Mouse (Mus musculus) kidney, embryonic 15.5 days (tissue): Measurements from ENCODE around the gene Atp8b2. TPM values are rescaled to one million over a fixed set of nuclear protein-coding genes. Genes with fewer than 3 reads are reported as not detected.

Source experiments
- ATAC-seq: fragments of 200-750 bp; cut with Nextera tagmentation; replicated peaks from 2 replicates; pipeline ENCODE4 v1.8.0; 2017; ENCODE audit warnings: moderate TSS enrichment; ENCODE audit not compliant: low FRiP score
- H3K27ac ChIP-seq: fragments of 300-500 bp; sonication (generic); 2 replicates; pipeline ENCODE4 v1.5.1; 2015; ENCODE audit warnings: mild to moderate bottlenecking, inconsistent platforms
- H3K27me3 ChIP-seq: fragments of 300-500 bp; sonication (generic); 2 replicates; pipeline ENCODE4 v1.6.1; 2015; ENCODE audit warnings: inconsistent platforms
- H3K36me3 ChIP-seq: fragments of 300-500 bp; sonication (generic); 2 replicates; pipeline ENCODE4 v1.6.1; 2015; ENCODE audit warnings: inconsistent platforms
- H3K4me1 ChIP-seq: fragments of 300-500 bp; sonication (generic); 2 replicates; pipeline ENCODE4 v1.6.1; 2015; ENCODE audit warnings: inconsistent platforms
- H3K4me2 ChIP-seq: fragments of 300-500 bp; sonication (generic); 2 replicates; pipeline ENCODE4 v1.6.1; 2015; ENCODE audit warnings: moderate library complexity, mild to moderate bottlenecking, inconsistent platforms
- H3K4me3 ChIP-seq: fragments of 300-500 bp; sonication (generic); replicated peaks from 2 replicates; pipeline ENCODE4 v1.5.1; 2015; ENCODE audit warnings: mild to moderate bottlenecking, inconsistent platforms
- H3K9ac ChIP-seq: fragments of 300-500 bp; sonication (generic); 2 replicates; pipeline ENCODE4 v1.6.1; 2015; ENCODE audit warnings: mild to moderate bottlenecking, inconsistent platforms
- H3K9me3 ChIP-seq: fragments of 300-500 bp; sonication (generic); replicated peaks from 2 replicates; pipeline ENCODE4 v1.6.1; 2016; ENCODE audit warnings: inconsistent platforms
- WGBS: fragments of 180-500 bp; shearing (Covaris S2); methylation state at CpG from one replicate; pipeline ENCODE4 v1.1.7; 2015; ENCODE audit warnings: mixed read lengths; 5-methylcytosine and 5-hydroxymethylcytosine counted together
- polyA plus RNA-seq: library from polyadenylated mRNA; unstranded; fragments of >200 nt; fragmentation: Nextera tagmentation; extraction: Ambion mirVana; gene quantifications from 2 replicates; pipeline ENCODE4 v1.2.1, GENCODE M21; 2015

Atp8b2 gene
- polyA plus RNA-seq, 1 experiment from 2014 or later: 13.2 TPM

GRCm38 (mm10) chr3:89976859-89977258 is 13.6 kb upstream of the Atp8b2 start:
- Histone ChIP-seq H3K4me1 (no peaks in the 10 kb centered on the region), H3K27me3 (no peaks in the 10 kb centered on the region), H3K4me3 (no peak overlapping the region), H3K36me3 (no peaks in the 10 kb centered on the region), H3K9me3 (no peaks in the 10 kb centered on the region), H3K9ac (no peak overlapping the region), H3K27ac (no peak overlapping the region), H3K4me2 (no peak overlapping the region)
- no peak for ATAC-seq

- Histone ChIP-seq H3K27ac (no peak overlapping the region), H3K9ac (no peak overlapping the region), H3K36me3 (no peaks in the 10 kb centered on the region), H3K4me2 (no peak overlapping the region), H3K4me3 (no peak overlapping the region), H3K9me3 (no peaks in the 10 kb centered on the region), H3K27me3 (no peaks in the 10 kb centered on the region), H3K4me1 (peaks cover 14% of the 10 kb centered on the region)
- WGBS: 55% methylated on average over 7 of the region's 7 CpGs
- ATAC-seq: no peak
Observed at GRCm38 (mm10) chr3:89968509-89968908, 5.2 kb upstream of the Atp8b2 start.

GRCm38 (mm10) chr3:89966946-89967345 is 3.6 kb upstream of the Atp8b2 start:
- WGBS: 72% methylated on average over 4 of the region's 4 CpGs
- no peaks in the 10 kb centered on the region for H3K36me3 ChIP-seq
- H3K27me3 ChIP-seq: no peaks in the 10 kb centered on the region
- peaks cover 22% of the 10 kb centered on the region for H3K4me1 ChIP-seq
- H3K9ac ChIP-seq: no peak overlapping the region
- ATAC-seq: no peak
- H3K9me3 ChIP-seq: no peaks in the 10 kb centered on the region
- no peak overlapping the region for H3K27ac ChIP-seq
- no peak overlapping the region for H3K4me2 ChIP-seq
- H3K4me3 ChIP-seq: no peak overlapping the region

- Histone ChIP-seq H3K36me3 (no peaks in the 10 kb centered on the region), H3K9ac (no peak overlapping the region), H3K27ac (no peak overlapping the region), H3K4me3 (no peak overlapping the region), H3K4me2 (no peak overlapping the region), H3K9me3 (no peaks in the 10 kb centered on the region), H3K4me1 (peaks cover 32% of the 10 kb centered on the region), H3K27me3 (no peaks in the 10 kb centered on the region)
- no peak for ATAC-seq
- WGBS: 77% methylated on average over 5 of the region's 5 CpGs
Observed at GRCm38 (mm10) chr3:89965972-89966371, 2.7 kb upstream of the Atp8b2 start.

- H3K4me1 ChIP-seq: peaks cover 36% of the 10 kb centered on the region
- no peak overlapping the region for H3K4me3 ChIP-seq
- no peak overlapping the region for H3K9ac ChIP-seq
- no peaks in the 10 kb centered on the region for H3K27me3 ChIP-seq
- WGBS: 94% methylated on average over 8 of the region's 8 CpGs
- no peaks in the 10 kb centered on the region for H3K36me3 ChIP-seq
- ATAC-seq: no peak
- no peak overlapping the region for H3K27ac ChIP-seq
- no peaks in the 10 kb centered on the region for H3K9me3 ChIP-seq
- no peak overlapping the region for H3K4me2 ChIP-seq
Observed at GRCm38 (mm10) chr3:89965557-89965956, 2.2 kb upstream of the Atp8b2 start.

- peaks cover 47% of the 10 kb centered on the region for H3K4me1 ChIP-seq
- H3K27me3 ChIP-seq: no peaks in the 10 kb centered on the region
- peak overlapping the region; percentile 95 for H3K4me2 ChIP-seq
- peak overlapping the region; percentile 93 for H3K9ac ChIP-seq
- H3K36me3 ChIP-seq: no peaks in the 10 kb centered on the region; the same call in 1 of the 2 replicates
- no peak for ATAC-seq
- H3K9me3 ChIP-seq: no peaks in the 10 kb centered on the region
- peak overlapping the region; percentile 99 for H3K4me3 ChIP-seq
- 30% methylated on average over 22 of the region's 22 CpGs for WGBS
- H3K27ac ChIP-seq: peak overlapping the region; percentile 94
Observed at GRCm38 (mm10) chr3:89963926-89964739, 825 bp upstream of the Atp8b2 start.

- under 1% methylated on average over 29 of the region's 30 CpGs for WGBS
Observed at GRCm38 (mm10) chr3:89962751-89963220, 522 bp downstream of the Atp8b2 start.

GRCm38 (mm10) chr3:89962059-89962750 is 1.1 kb downstream of the Atp8b2 start:
- no peaks in the 10 kb centered on the region for H3K27me3 ChIP-seq
- H3K9ac ChIP-seq: peak overlapping the region; percentile 93
- peaks cover 47% of the 10 kb centered on the region for H3K4me1 ChIP-seq
- peak overlapping the region; percentile 99 for H3K4me3 ChIP-seq
- peaks cover 18% of the 10 kb centered on the region for H3K36me3 ChIP-seq
- peak overlapping the region; percentile 95 for H3K4me2 ChIP-seq
- ATAC-seq: no peak
- H3K9me3 ChIP-seq: no peaks in the 10 kb centered on the region
- H3K27ac ChIP-seq: peak overlapping the region; percentile 94
- WGBS: 4% methylated on average over 14 of the region's 14 CpGs

More at GRCm38 (mm10) chr3:89962751-89963220, 522 bp downstream of the Atp8b2 start:
- H3K4me2 ChIP-seq: peak overlapping the region; percentile 95
- H3K9me3 ChIP-seq: no peaks in the 10 kb centered on the region
- peaks cover 12% of the 10 kb centered on the region for H3K36me3 ChIP-seq
- H3K27me3 ChIP-seq: no peaks in the 10 kb centered on the region
- H3K4me1 ChIP-seq: peaks cover 47% of the 10 kb centered on the region
- peak overlapping the region; percentile 94 for H3K27ac ChIP-seq
- ATAC-seq: peak; percentile 4; the same call in 1 of the 2 replicates
- peak overlapping the region; percentile 99 for H3K4me3 ChIP-seq
- peak overlapping the region; percentile 93 for H3K9ac ChIP-seq

- H3K27me3 ChIP-seq: no peaks in the 10 kb centered on the region
- peak overlapping the region; percentile 99 for H3K4me3 ChIP-seq
- peak overlapping the region; percentile 94 for H3K27ac ChIP-seq
- 0 out of 2 replicates have a peak overlapping the region, but pooled peaks have one; percentile 93 for H3K9ac ChIP-seq
- H3K4me2 ChIP-seq: peak overlapping the region; percentile 95
- H3K36me3 ChIP-seq: peaks cover 26% of the 10 kb centered on the region
- no peaks in the 10 kb centered on the region for H3K9me3 ChIP-seq
- WGBS: 48% methylated on average over 4 of the region's 4 CpGs
- no peak for ATAC-seq
- H3K4me1 ChIP-seq: peaks cover 47% of the 10 kb centered on the region
Observed at GRCm38 (mm10) chr3:89961436-89961835, 1.9 kb downstream of the Atp8b2 start.

- H3K9me3 ChIP-seq: no peaks in the 10 kb centered on the region
- peak overlapping the region; percentile 95 for H3K4me2 ChIP-seq
- peak overlapping the region; percentile 94; the same call in 1 of the 2 replicates for H3K27ac ChIP-seq
- no peaks in the 10 kb centered on the region for H3K27me3 ChIP-seq
- H3K4me3 ChIP-seq: peak overlapping the region; percentile 99
- peak; percentile 89 for ATAC-seq
- peaks cover 47% of the 10 kb centered on the region for H3K4me1 ChIP-seq
- H3K9ac ChIP-seq: peak overlapping the region; percentile 69
- 0% methylated on average over 30 of the region's 30 CpGs for WGBS
- H3K36me3 ChIP-seq: peaks cover 35% of the 10 kb centered on the region
Observed at GRCm38 (mm10) chr3:89960469-89960868, 2.8 kb downstream of the Atp8b2 start.

- H3K36me3 ChIP-seq: peaks cover 44% of the 10 kb centered on the region
- no peaks in the 10 kb centered on the region for H3K27me3 ChIP-seq
- H3K4me2 ChIP-seq: peak overlapping the region; percentile 95; the same call in 1 of the 2 replicates
- no peak overlapping the region for H3K27ac ChIP-seq
- H3K9me3 ChIP-seq: no peaks in the 10 kb centered on the region
- 80% methylated on average over 4 of the region's 4 CpGs for WGBS
- H3K4me3 ChIP-seq: peak overlapping the region; percentile 99
- ATAC-seq: no peak
- H3K4me1 ChIP-seq: peaks cover 39% of the 10 kb centered on the region
- H3K9ac ChIP-seq: no peak overlapping the region
Observed at GRCm38 (mm10) chr3:89959435-89959834, 3.9 kb downstream of the Atp8b2 start.

GRCm38 (mm10) chr3:89957880-89958279 is 5.4 kb downstream of the Atp8b2 start:
- WGBS: 93% methylated on average over 9 of the region's 9 CpGs
- H3K27me3 ChIP-seq: no peaks in the 10 kb centered on the region
- H3K36me3 ChIP-seq: peaks cover 58% of the 10 kb centered on the region
- ATAC-seq: no peak
- no peak overlapping the region for H3K9ac ChIP-seq
- no peaks in the 10 kb centered on the region for H3K9me3 ChIP-seq
- no peak overlapping the region for H3K4me3 ChIP-seq
- H3K27ac ChIP-seq: no peak overlapping the region
- H3K4me2 ChIP-seq: no peak overlapping the region
- H3K4me1 ChIP-seq: peaks cover 33% of the 10 kb centered on the region
